Mouse (Mus musculus): ENCODE data around the gene Uhrf2. TPM values are rescaled to one million over a fixed set of nuclear protein-coding genes. Genes with fewer than 3 reads are reported as not detected.

Uhrf2 gene
- polyA plus RNA-seq, 1 experiment from 2014 or later, result 58.3 TPM

GRCm38 (mm10) chr19:30091644-30092295, 61.5 kb downstream of the Uhrf2 start:
- H3K4me2 ChIP-seq, result no peak overlapping the region
- H3K27ac ChIP-seq (ENCODE audit: low read depth, low read length), result no peak overlapping the region
- H3K4me3 ChIP-seq (ENCODE audit: low read depth, low read length), result no peak overlapping the region
- H3K9ac ChIP-seq (ENCODE audit: low read depth, low read length), result no peak overlapping the region
- no peak for ATAC-seq (replicated peaks; ENCODE audit: insufficient number of reproducible peaks, low FRiP score, low TSS enrichment)
- H3K4me1 ChIP-seq (ENCODE audit: control insufficient read depth, insufficient read depth, low read length), result no peaks in the 10 kb centered on the region
- WGBS (ENCODE audit: insufficient replicate concordance), result 95% methylated on average over 12 of the region's 12 CpGs
- no peaks in the 10 kb centered on the region for H3K9me3 ChIP-seq (replicated peaks; ENCODE audit: control insufficient read depth, low read length)
- no peaks in the 10 kb centered on the region for H3K27me3 ChIP-seq (ENCODE audit: control insufficient read depth, insufficient read depth, low read length)
- H3K36me3 ChIP-seq (ENCODE audit: control insufficient read depth, insufficient read depth, low read length), result peaks cover 36% of the 10 kb centered on the region

GRCm38 (mm10) chr19:30096186-30096585, 65.9 kb downstream of the Uhrf2 start:
- Histone ChIP-seq H3K9me3 (replicated peaks; ENCODE audit: control insufficient read depth, low read length) (no peaks in the 10 kb centered on the region; the same call in 1 of the 2 replicates), H3K9ac (ENCODE audit: low read depth, low read length) (no peak overlapping the region), H3K27me3 (ENCODE audit: control insufficient read depth, insufficient read depth, low read length) (no peaks in the 10 kb centered on the region), H3K4me2 (no peak overlapping the region), H3K27ac (ENCODE audit: low read depth, low read length) (no peak overlapping the region), H3K4me1 (ENCODE audit: control insufficient read depth, insufficient read depth, low read length) (no peaks in the 10 kb centered on the region), H3K4me3 (ENCODE audit: low read depth, low read length) (no peak overlapping the region), H3K36me3 (ENCODE audit: control insufficient read depth, insufficient read depth, low read length) (peaks cover 40% of the 10 kb centered on the region)
- 76% methylated on average over 3 of the region's 3 CpGs for WGBS (ENCODE audit: insufficient replicate concordance)
- no peak for ATAC-seq (replicated peaks; ENCODE audit: insufficient number of reproducible peaks, low FRiP score, low TSS enrichment)

GRCm38 (mm10) chr19:30097039-30097438, 66.7 kb downstream of the Uhrf2 start:
- no peak for ATAC-seq (replicated peaks; ENCODE audit: insufficient number of reproducible peaks, low FRiP score, low TSS enrichment)
- 91% methylated on average over 4 of the region's 4 CpGs for WGBS (ENCODE audit: insufficient replicate concordance)
- Histone ChIP-seq H3K9ac (ENCODE audit: low read depth, low read length) (no peak overlapping the region), H3K27ac (ENCODE audit: low read depth, low read length) (no peak overlapping the region), H3K27me3 (ENCODE audit: control insufficient read depth, insufficient read depth, low read length) (no peaks in the 10 kb centered on the region), H3K36me3 (ENCODE audit: control insufficient read depth, insufficient read depth, low read length) (peaks cover 34% of the 10 kb centered on the region), H3K4me2 (no peak overlapping the region), H3K4me1 (ENCODE audit: control insufficient read depth, insufficient read depth, low read length) (no peaks in the 10 kb centered on the region), H3K4me3 (ENCODE audit: low read depth, low read length) (no peak overlapping the region), H3K9me3 (replicated peaks; ENCODE audit: control insufficient read depth, low read length) (no peaks in the 10 kb centered on the region; the same call in 1 of the 2 replicates)

GRCm38 (mm10) chr19:30100571-30100970, 70.3 kb downstream of the Uhrf2 start:
- WGBS (ENCODE audit: insufficient replicate concordance), result 89% methylated on average over 12 of the region's 12 CpGs
- H3K36me3 ChIP-seq (ENCODE audit: control insufficient read depth, insufficient read depth, low read length), result peaks cover 24% of the 10 kb centered on the region

GRCm38 (mm10) chr19:30102620-30103019, 72.3 kb downstream of the Uhrf2 start:
- Histone ChIP-seq H3K27ac (ENCODE audit: low read depth, low read length) (no peak overlapping the region), H3K4me1 (ENCODE audit: control insufficient read depth, insufficient read depth, low read length) (no peaks in the 10 kb centered on the region), H3K9ac (ENCODE audit: low read depth, low read length) (no peak overlapping the region), H3K9me3 (replicated peaks; ENCODE audit: control insufficient read depth, low read length) (no peaks in the 10 kb centered on the region; the same call in 1 of the 2 replicates), H3K27me3 (ENCODE audit: control insufficient read depth, insufficient read depth, low read length) (no peaks in the 10 kb centered on the region), H3K4me3 (ENCODE audit: low read depth, low read length) (no peak overlapping the region), H3K4me2 (no peak overlapping the region), H3K36me3 (ENCODE audit: control insufficient read depth, insufficient read depth, low read length) (peaks cover 16% of the 10 kb centered on the region)
- ATAC-seq (replicated peaks; ENCODE audit: insufficient number of reproducible peaks, low FRiP score, low TSS enrichment), result no peak
- WGBS (ENCODE audit: insufficient replicate concordance), result 70% methylated on average over 6 of the region's 6 CpGs

More at GRCm38 (mm10) chr19:30100571-30100970, 70.3 kb downstream of the Uhrf2 start:
- no peak overlapping the region for H3K27ac ChIP-seq (ENCODE audit: low read depth, low read length)
- no peak overlapping the region for H3K4me2 ChIP-seq
- no peak overlapping the region for H3K4me3 ChIP-seq (ENCODE audit: low read depth, low read length)
- no peak for ATAC-seq (replicated peaks; ENCODE audit: insufficient number of reproducible peaks, low FRiP score, low TSS enrichment)
- H3K9ac ChIP-seq (ENCODE audit: low read depth, low read length), result no peak overlapping the region
- H3K27me3 ChIP-seq (ENCODE audit: control insufficient read depth, insufficient read depth, low read length), result no peaks in the 10 kb centered on the region
- no peaks in the 10 kb centered on the region for H3K4me1 ChIP-seq (ENCODE audit: control insufficient read depth, insufficient read depth, low read length)
- H3K9me3 ChIP-seq (replicated peaks; ENCODE audit: control insufficient read depth, low read length), result no peaks in the 10 kb centered on the region; the same call in 1 of the 2 replicates

- no peak for ATAC-seq (replicated peaks; ENCODE audit: insufficient number of reproducible peaks, low FRiP score, low TSS enrichment)
- H3K4me2 ChIP-seq, result no peak overlapping the region
- H3K4me3 ChIP-seq (ENCODE audit: low read depth, low read length), result no peak overlapping the region
- H3K27ac ChIP-seq (ENCODE audit: low read depth, low read length), result no peak overlapping the region; the same call in 1 of the 2 replicates
- no peaks in the 10 kb centered on the region for H3K27me3 ChIP-seq (ENCODE audit: control insufficient read depth, insufficient read depth, low read length)
- H3K36me3 ChIP-seq (ENCODE audit: control insufficient read depth, insufficient read depth, low read length), result 0 out of 2 replicates have a peak, but pooled peaks cover 2% of the 10 kb centered on the region
- H3K9ac ChIP-seq (ENCODE audit: low read depth, low read length), result no peak overlapping the region
- no peaks in the 10 kb centered on the region for H3K9me3 ChIP-seq (replicated peaks; ENCODE audit: control insufficient read depth, low read length)
- no peaks in the 10 kb centered on the region for H3K4me1 ChIP-seq (ENCODE audit: control insufficient read depth, insufficient read depth, low read length)
- 68% methylated on average over 6 of the region's 6 CpGs for WGBS (ENCODE audit: insufficient replicate concordance)
Observed at GRCm38 (mm10) chr19:30105045-30105842, 74.9 kb downstream of the Uhrf2 start.

GRCm38 (mm10) chr19:30107221-30107845, 77.0 kb downstream of the Uhrf2 start:
- no peaks in the 10 kb centered on the region for H3K9me3 ChIP-seq (replicated peaks; ENCODE audit: control insufficient read depth, low read length)
- H3K9ac ChIP-seq (ENCODE audit: low read depth, low read length), result no peak overlapping the region
- H3K27ac ChIP-seq (ENCODE audit: low read depth, low read length), result no peak overlapping the region
- H3K36me3 ChIP-seq (ENCODE audit: control insufficient read depth, insufficient read depth, low read length), result 0 out of 2 replicates have a peak, but pooled peaks cover 2% of the 10 kb centered on the region
- ATAC-seq (replicated peaks; ENCODE audit: insufficient number of reproducible peaks, low FRiP score, low TSS enrichment), result no peak
- H3K4me2 ChIP-seq, result no peak overlapping the region
- H3K27me3 ChIP-seq (ENCODE audit: control insufficient read depth, insufficient read depth, low read length), result no peaks in the 10 kb centered on the region
- H3K4me1 ChIP-seq (ENCODE audit: control insufficient read depth, insufficient read depth, low read length), result no peaks in the 10 kb centered on the region
- WGBS (ENCODE audit: insufficient replicate concordance), result 83% methylated on average over 10 of the region's 10 CpGs
- H3K4me3 ChIP-seq (ENCODE audit: low read depth, low read length), result no peak overlapping the region

GRCm38 (mm10) chr19:30108616-30109015, 78.3 kb downstream of the Uhrf2 start:
- no peaks in the 10 kb centered on the region for H3K4me1 ChIP-seq (ENCODE audit: control insufficient read depth, insufficient read depth, low read length)
- no peaks in the 10 kb centered on the region for H3K9me3 ChIP-seq (replicated peaks; ENCODE audit: control insufficient read depth, low read length)
- H3K27me3 ChIP-seq (ENCODE audit: control insufficient read depth, insufficient read depth, low read length), result no peaks in the 10 kb centered on the region
- H3K4me2 ChIP-seq, result no peak overlapping the region
- H3K36me3 ChIP-seq (ENCODE audit: control insufficient read depth, insufficient read depth, low read length), result 0 out of 2 replicates have a peak, but pooled peaks cover 2% of the 10 kb centered on the region
- H3K9ac ChIP-seq (ENCODE audit: low read depth, low read length), result no peak overlapping the region
- H3K27ac ChIP-seq (ENCODE audit: low read depth, low read length), result no peak overlapping the region
- H3K4me3 ChIP-seq (ENCODE audit: low read depth, low read length), result no peak overlapping the region
- no peak for ATAC-seq (replicated peaks; ENCODE audit: insufficient number of reproducible peaks, low FRiP score, low TSS enrichment)
